Mouse (Mus musculus): ENCODE data around the gene Gnb3. TPM values are rescaled to one million over a fixed set of nuclear protein-coding genes. Genes with fewer than 3 reads are reported as not detected.

Gnb3 gene
- polyA plus RNA-seq, 2 experiments, result 0.03 to 0.23 TPM

DNA sequence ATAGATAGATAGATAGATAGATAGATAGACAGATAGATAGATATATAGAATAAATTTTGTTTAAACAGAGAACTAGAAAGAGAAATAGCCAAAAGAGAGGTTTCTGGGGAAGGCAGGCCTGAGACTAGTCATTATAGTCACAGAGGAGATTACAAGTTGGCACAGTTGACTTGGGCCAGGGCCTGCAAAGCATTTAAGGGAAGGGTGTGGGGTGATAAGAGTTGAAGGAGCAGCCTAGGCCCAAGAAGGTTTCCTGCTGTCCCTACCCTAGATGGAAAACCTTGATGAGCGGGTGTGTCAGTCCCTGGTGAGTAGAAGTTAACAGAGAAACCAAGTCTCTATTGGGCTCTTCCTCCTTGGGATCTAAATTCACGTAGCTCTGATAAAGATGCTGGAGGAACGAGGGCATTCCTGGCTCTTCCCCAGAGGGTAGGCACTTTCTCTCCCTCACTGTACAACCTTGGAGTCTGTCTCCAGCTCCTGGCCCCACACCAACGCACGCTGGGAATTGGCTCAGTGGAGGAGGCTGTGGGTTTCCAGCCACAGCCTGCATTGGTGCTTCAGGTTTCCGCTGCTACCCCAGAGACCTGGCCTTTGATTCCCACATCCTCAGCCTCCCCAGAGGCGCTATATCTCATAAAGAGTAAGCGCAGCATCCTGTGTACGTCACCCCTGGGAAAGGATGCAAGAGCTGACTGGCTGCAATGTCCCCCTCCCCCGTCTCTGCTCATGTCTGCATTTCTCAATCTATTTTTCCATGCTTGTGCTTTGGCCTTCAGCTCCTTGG is 44.8 kb upstream of the Gnb3 start:
- H3K4me1 ChIP-seq (replicated peaks; ENCODE audit: control insufficient read depth in 2 of 2, insufficient read depth in 2 of 2, low read length in 1 of 2), result no peaks in the 10 kb centered on the region
- ATAC-seq (ENCODE audit: insufficient read depth), result no peak
- no peak overlapping the region for H3K4me2 ChIP-seq (ENCODE audit: low read depth)
- TF ChIP-seq CTCF (IDR thresholded peaks at IDR 0.05; ENCODE audit: low read depth) (no peak), EP300 (IDR thresholded peaks at IDR 0.05; ENCODE audit: low read depth) (no peak)
- no peaks in the 10 kb centered on the region for H3K36me3 ChIP-seq (replicated peaks; ENCODE audit: control insufficient read depth, insufficient read depth, low read depth)
- H3K4me3 ChIP-seq (ENCODE audit: insufficient read depth in 1 of 2, low read depth in 2 of 2, low read length in 2 of 2), result no peak overlapping the region
- DNase-seq (ENCODE audit: low read depth in 3 of 3, low spot score in 3 of 3), result no peak
- no peaks in the 10 kb centered on the region for H3K27me3 ChIP-seq (ENCODE audit: control insufficient read depth, insufficient read depth, low read length)
- H3K9me3 ChIP-seq (ENCODE audit: control insufficient read depth, low read length), result no peaks in the 10 kb centered on the region
- 49% methylated on average over 10 of the region's 10 CpGs for WGBS (ENCODE audit: insufficient replicate concordance)
- no peak overlapping the region for H3K27ac ChIP-seq
- no peak overlapping the region for H3K9ac ChIP-seq (replicated peaks)

DNA sequence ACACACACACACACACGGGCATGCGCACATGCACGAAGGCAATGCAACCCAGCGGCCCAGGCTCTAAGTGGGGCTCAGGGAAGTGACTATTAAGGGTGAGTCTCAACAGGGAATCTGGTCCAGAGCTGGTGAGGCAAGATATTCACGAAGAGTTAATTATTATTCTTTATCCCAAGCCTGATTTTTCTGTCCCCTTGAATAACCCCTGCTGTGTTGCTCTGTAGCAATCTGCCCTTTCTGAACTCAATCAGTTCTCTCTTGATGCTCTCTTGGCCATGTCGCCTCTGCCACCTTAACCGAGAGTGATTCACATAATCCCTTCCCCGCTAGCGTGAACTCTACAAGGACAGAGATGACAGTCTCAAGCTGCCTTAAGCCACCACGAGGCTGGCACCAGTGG is 43.3 kb upstream of the Gnb3 start:
- TF ChIP-seq CTCF (IDR thresholded peaks at IDR 0.05; ENCODE audit: low read depth) (no peak), EP300 (IDR thresholded peaks at IDR 0.05; ENCODE audit: low read depth) (no peak)
- DNase-seq (ENCODE audit: low read depth in 3 of 3, low spot score in 3 of 3), result no peak
- H3K27me3 ChIP-seq (ENCODE audit: control insufficient read depth, insufficient read depth, low read length), result no peaks in the 10 kb centered on the region
- H3K9ac ChIP-seq (replicated peaks), result no peak overlapping the region
- no peak overlapping the region for H3K27ac ChIP-seq
- no peak overlapping the region for H3K4me2 ChIP-seq (ENCODE audit: low read depth)
- H3K9me3 ChIP-seq (ENCODE audit: control insufficient read depth, low read length), result no peaks in the 10 kb centered on the region
- H3K4me1 ChIP-seq (replicated peaks; ENCODE audit: control insufficient read depth in 2 of 2, insufficient read depth in 2 of 2, low read length in 1 of 2), result no peaks in the 10 kb centered on the region
- H3K4me3 ChIP-seq (ENCODE audit: insufficient read depth in 1 of 2, low read depth in 2 of 2, low read length in 2 of 2), result no peak overlapping the region
- ATAC-seq (ENCODE audit: insufficient read depth), result no peak
- WGBS (ENCODE audit: insufficient replicate concordance), result 70% methylated on average over 10 of the region's 10 CpGs
- H3K36me3 ChIP-seq (replicated peaks; ENCODE audit: control insufficient read depth, insufficient read depth, low read depth), result no peaks in the 10 kb centered on the region

DNA sequence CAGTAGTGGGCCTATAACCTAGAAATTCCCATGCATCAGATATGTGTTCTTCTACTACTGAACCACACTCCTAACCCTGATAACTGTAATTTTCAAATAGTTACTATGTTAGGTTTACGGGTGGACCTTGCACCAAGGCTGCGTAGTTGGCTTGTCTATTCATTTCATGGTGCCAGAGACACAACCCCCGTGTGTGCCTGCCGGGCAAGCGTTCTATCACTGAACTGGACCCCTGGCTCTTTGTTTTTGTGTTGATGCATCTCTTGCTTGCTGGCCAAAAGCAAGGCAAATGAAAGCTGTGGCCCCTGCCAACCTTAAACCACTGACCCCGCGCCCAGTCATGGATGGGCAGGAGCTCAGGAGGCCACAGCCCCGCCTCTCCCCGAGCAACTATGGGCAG is 41.7 kb upstream of the Gnb3 start:
- H3K4me1 ChIP-seq (replicated peaks; ENCODE audit: control insufficient read depth in 2 of 2, insufficient read depth in 2 of 2, low read length in 1 of 2), result no peaks in the 10 kb centered on the region
- H3K36me3 ChIP-seq (replicated peaks; ENCODE audit: control insufficient read depth, insufficient read depth, low read depth), result no peaks in the 10 kb centered on the region
- ATAC-seq (ENCODE audit: insufficient read depth), result no peak
- no peak for DNase-seq (ENCODE audit: low read depth in 3 of 3, low spot score in 3 of 3)
- no peak for TF ChIP-seq CTCF (IDR thresholded peaks at IDR 0.05; ENCODE audit: low read depth)
- no peak overlapping the region for H3K9ac ChIP-seq (replicated peaks)
- H3K27ac ChIP-seq, result no peak overlapping the region
- no peak overlapping the region for H3K4me3 ChIP-seq (ENCODE audit: insufficient read depth in 1 of 2, low read depth in 2 of 2, low read length in 2 of 2)
- H3K4me2 ChIP-seq (ENCODE audit: low read depth), result no peak overlapping the region
- 73% methylated on average over 9 of the region's 9 CpGs for WGBS (ENCODE audit: insufficient replicate concordance)
- H3K27me3 ChIP-seq (ENCODE audit: control insufficient read depth, insufficient read depth, low read length), result no peaks in the 10 kb centered on the region
- no peaks in the 10 kb centered on the region for H3K9me3 ChIP-seq (ENCODE audit: control insufficient read depth, low read length)

DNA sequence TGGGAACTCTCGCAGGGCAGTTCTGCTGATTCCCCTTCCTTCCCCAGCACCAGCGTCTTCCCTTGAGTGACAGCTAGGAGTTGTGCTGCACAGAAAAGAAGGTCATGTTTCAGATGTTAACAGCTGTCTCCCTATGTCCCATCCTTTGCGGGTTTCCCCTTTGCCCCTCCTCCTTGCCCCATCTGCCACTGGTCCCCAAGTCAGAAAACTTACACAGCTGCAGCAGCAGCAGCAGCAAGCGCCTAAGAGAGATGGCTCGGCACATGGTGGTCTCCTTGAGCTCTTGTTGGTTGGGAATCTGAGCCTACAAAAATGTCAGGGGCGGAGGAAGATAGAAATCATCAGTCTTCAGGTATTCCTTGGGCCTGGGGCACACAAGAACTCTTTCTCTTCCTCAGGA is 39.3 kb upstream of the Gnb3 start:
- Histone ChIP-seq H3K4me3 (ENCODE audit: insufficient read depth in 1 of 2, low read depth in 2 of 2, low read length in 2 of 2) (no peak overlapping the region), H3K36me3 (replicated peaks; ENCODE audit: control insufficient read depth, insufficient read depth, low read depth) (no peaks in the 10 kb centered on the region), H3K9me3 (ENCODE audit: control insufficient read depth, low read length) (no peaks in the 10 kb centered on the region), H3K4me2 (ENCODE audit: low read depth) (no peak overlapping the region), H3K9ac (replicated peaks) (no peak overlapping the region), H3K27ac (no peak overlapping the region), H3K27me3 (ENCODE audit: control insufficient read depth, insufficient read depth, low read length) (no peaks in the 10 kb centered on the region), H3K4me1 (replicated peaks; ENCODE audit: control insufficient read depth in 2 of 2, insufficient read depth in 2 of 2, low read length in 1 of 2) (no peaks in the 10 kb centered on the region)
- WGBS (ENCODE audit: insufficient replicate concordance), result 38% methylated on average over 6 of the region's 6 CpGs
- ATAC-seq (ENCODE audit: insufficient read depth), result no peak
- DNase-seq (ENCODE audit: low read depth in 3 of 3, low spot score in 3 of 3), result no peak
- TF ChIP-seq CTCF (IDR thresholded peaks at IDR 0.05; ENCODE audit: low read depth) (no peak), EP300 (IDR thresholded peaks at IDR 0.05; ENCODE audit: low read depth) (no peak)

DNA sequence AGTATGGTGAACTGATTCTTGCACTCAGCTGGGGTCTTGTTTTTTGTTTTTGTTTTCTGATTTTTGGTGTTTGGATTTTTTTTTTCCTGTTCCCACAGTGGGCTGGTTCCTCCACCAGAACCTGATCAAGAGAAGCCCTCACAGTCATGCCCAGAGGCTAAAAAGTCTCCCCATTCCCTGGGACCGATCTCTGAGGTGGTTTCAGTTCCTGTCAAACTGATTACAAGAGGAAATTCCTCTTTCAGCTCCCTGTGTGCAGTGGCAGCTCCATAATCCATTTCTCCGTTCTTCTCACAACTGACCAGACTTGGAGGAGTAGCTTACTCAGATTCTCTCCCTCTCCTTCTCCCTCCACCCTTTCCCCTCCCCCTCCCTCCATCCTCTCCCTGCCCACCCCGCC is 34.3 kb upstream of the Gnb3 start:
- no peak for DNase-seq (ENCODE audit: low read depth in 3 of 3, low spot score in 3 of 3)
- no peak for TF ChIP-seq CTCF (IDR thresholded peaks at IDR 0.05; ENCODE audit: low read depth)
- no peak for TF ChIP-seq EP300 (IDR thresholded peaks at IDR 0.05; ENCODE audit: low read depth)
- Histone ChIP-seq H3K36me3 (replicated peaks; ENCODE audit: control insufficient read depth, insufficient read depth, low read depth) (no peaks in the 10 kb centered on the region), H3K4me3 (ENCODE audit: insufficient read depth in 1 of 2, low read depth in 2 of 2, low read length in 2 of 2) (no peak overlapping the region), H3K27me3 (ENCODE audit: control insufficient read depth, insufficient read depth, low read length) (no peaks in the 10 kb centered on the region; the same call in 1 of the 2 replicates), H3K27ac (no peak overlapping the region), H3K4me1 (replicated peaks; ENCODE audit: control insufficient read depth in 2 of 2, insufficient read depth in 2 of 2, low read length in 1 of 2) (no peaks in the 10 kb centered on the region), H3K4me2 (ENCODE audit: low read depth) (no peak overlapping the region), H3K9ac (replicated peaks) (no peak overlapping the region), H3K9me3 (ENCODE audit: control insufficient read depth, low read length) (no peaks in the 10 kb centered on the region)
- 11% methylated on average over 3 of the region's 3 CpGs for WGBS (ENCODE audit: insufficient replicate concordance)
- ATAC-seq (ENCODE audit: insufficient read depth), result no peak
